Mouse (Mus musculus) E14TG2a.4 (cell line): ENCODE results near the gene Prm2.

Experiments
- CTCF ChIP-seq: conservative IDR thresholded peaks from 2 replicates; pipeline ENCODE4 v1.5.1; 2014; ENCODE audit warnings: low read length
- NANOG ChIP-seq: IDR thresholded peaks from 2 replicates; pipeline ENCODE4 v1.6.1; 2014; ENCODE audit warnings: borderline replicate concordance, low read length, mixed read lengths

GRCm38 (mm10) chr16:10771769-10772510 lies 24.0 kb downstream of the Prm2 start:
- TF ChIP-seq CTCF (no peak), NANOG (no peak)
